Mouse (Mus musculus): ENCODE data around the gene Rasa3. TPM values are rescaled to one million over a fixed set of nuclear protein-coding genes. Genes with fewer than 3 reads are reported as not detected.

The Rasa3 gene
- polyA plus RNA-seq, 1 experiment from 2014 or later, result 43.1 TPM

GRCm38 (mm10) chr8:13562118-13562517 lies 115.3 kb downstream of the Rasa3 start, which contains the start of gene 1700029H14Rik:
1700029H14Rik (minus strand) TSS chr8:13562461.
- no peaks in the 10 kb centered on the region for H3K9me3 ChIP-seq
- H3K4me1 ChIP-seq (replicated peaks), result no peaks in the 10 kb centered on the region
- H3K9ac ChIP-seq, result no peak within 1 kb of the TSS
- no peak within 1 kb of the TSS for H3K27ac ChIP-seq (replicated peaks)
- H3K36me3 ChIP-seq, result no peaks in the 10 kb centered on the region
- no peak for ATAC-seq (ENCODE audit: low FRiP score, low read depth)
- WGBS, result 42% methylated on average over 13 of the region's 13 CpGs
- no peak within 1 kb of the TSS for H3K4me3 ChIP-seq
- H3K4me2 ChIP-seq, result no peak within 1 kb of the TSS
- no peaks in the 10 kb centered on the region for H3K27me3 ChIP-seq

- H3K27me3 ChIP-seq, result no peaks in the 10 kb centered on the region
- no peak overlapping the region for H3K27ac ChIP-seq (replicated peaks)
- no peak for ATAC-seq (ENCODE audit: low FRiP score, low read depth)
- no peaks in the 10 kb centered on the region for H3K36me3 ChIP-seq
- H3K4me3 ChIP-seq, result no peak overlapping the region
- no peak overlapping the region for H3K4me2 ChIP-seq
- no peaks in the 10 kb centered on the region for H3K4me1 ChIP-seq (replicated peaks)
- no peaks in the 10 kb centered on the region for H3K9me3 ChIP-seq
- no peak overlapping the region for H3K9ac ChIP-seq
- 74% methylated on average over 2 of the region's 2 CpGs for WGBS
Measured at GRCm38 (mm10) chr8:13557526-13557925, 119.9 kb downstream of the Rasa3 start.

- ATAC-seq (ENCODE audit: low FRiP score, low read depth), result no peak
Measured at GRCm38 (mm10) chr8:13551574-13551830, 125.9 kb downstream of the Rasa3 start.

DNA sequence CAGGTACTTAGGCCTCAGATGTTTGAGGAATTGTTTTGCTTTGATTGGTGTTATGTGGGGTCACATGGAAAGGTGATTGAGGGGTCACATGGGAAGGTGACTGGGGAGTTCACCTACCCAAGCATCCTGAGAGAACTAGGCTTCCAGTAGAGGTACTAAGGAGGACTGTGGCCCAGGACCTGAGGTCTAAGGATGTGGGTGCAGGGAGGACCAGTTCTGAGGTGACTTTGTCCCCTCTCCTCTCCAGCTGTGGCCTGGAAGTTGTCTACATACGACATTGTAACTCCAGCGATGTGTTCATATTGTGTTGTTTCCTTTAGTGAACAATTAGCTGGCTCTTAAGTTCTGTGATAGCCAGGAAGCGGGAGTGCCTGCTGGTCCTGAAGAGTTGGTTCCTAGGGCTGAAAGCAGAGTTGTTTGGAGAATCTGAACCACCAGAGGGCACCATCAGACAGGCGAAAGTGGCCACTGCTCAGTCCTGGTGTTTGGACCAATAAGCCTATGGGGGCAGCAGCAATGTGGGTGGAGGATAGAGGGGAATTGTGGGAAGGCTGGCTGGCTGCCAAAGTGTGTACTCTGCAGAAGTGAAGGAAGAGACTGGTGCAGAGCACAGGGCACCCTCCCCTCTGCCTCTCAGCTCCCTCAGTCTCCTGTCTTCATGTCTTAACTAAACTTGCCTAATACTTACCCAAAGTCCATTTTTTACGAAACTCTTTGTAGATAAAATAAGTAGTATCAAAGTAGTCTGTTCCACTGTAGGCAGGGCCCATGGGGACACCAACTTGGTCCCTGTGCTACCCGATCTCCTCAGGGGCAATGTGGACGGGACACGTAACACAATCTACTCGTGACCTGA lies 126.5 kb downstream of the Rasa3 start:
- H3K27me3 ChIP-seq, result no peaks in the 10 kb centered on the region

More at GRCm38 (mm10) chr8:13551574-13551830, 125.9 kb downstream of the Rasa3 start:
- 95% methylated on average over 6 of the region's 6 CpGs for WGBS
- Histone ChIP-seq H3K9me3 (no peaks in the 10 kb centered on the region), H3K4me2 (no peak overlapping the region), H3K4me3 (no peak overlapping the region), H3K9ac (no peak overlapping the region), H3K36me3 (no peaks in the 10 kb centered on the region), H3K27ac (replicated peaks) (no peak overlapping the region), H3K27me3 (no peaks in the 10 kb centered on the region), H3K4me1 (replicated peaks) (no peaks in the 10 kb centered on the region)

DNA sequence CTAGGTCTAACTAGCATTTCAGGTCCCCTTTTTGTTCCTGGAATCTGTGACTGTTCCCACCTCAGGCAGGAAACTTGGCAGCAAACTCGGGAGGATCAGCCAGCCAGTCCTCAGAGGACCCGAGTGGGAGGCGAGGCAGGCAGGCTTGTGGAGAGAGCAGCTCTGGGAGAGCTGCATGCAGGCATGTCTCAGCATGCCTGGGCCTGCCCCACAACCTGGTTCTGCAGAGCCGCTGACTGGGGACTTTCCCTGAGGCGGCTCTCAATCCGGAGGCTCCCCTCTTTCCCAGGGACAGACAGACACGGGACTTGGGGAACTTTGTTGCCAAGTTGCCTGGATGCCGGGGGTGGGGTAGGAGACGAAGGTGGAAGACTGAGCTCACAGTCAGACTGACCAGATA lies 128.6 kb downstream of the Rasa3 start:
- H3K9ac ChIP-seq, result no peak overlapping the region
- no peaks in the 10 kb centered on the region for H3K36me3 ChIP-seq
- H3K4me2 ChIP-seq, result no peak overlapping the region
- no peaks in the 10 kb centered on the region for H3K9me3 ChIP-seq
- no peaks in the 10 kb centered on the region for H3K4me1 ChIP-seq (replicated peaks)
- no peak overlapping the region for H3K27ac ChIP-seq (replicated peaks)
- WGBS, result 53% methylated on average over 9 of the region's 9 CpGs
- H3K4me3 ChIP-seq, result no peak overlapping the region
- H3K27me3 ChIP-seq, result no peaks in the 10 kb centered on the region
- ATAC-seq (ENCODE audit: low FRiP score, low read depth), result no peak

More for the DNA sequence above, 126.5 kb downstream of the Rasa3 start:
- H3K9ac ChIP-seq, result no peak overlapping the region
- no peak overlapping the region for H3K4me3 ChIP-seq
- no peak overlapping the region for H3K27ac ChIP-seq (replicated peaks)
- no peak overlapping the region for H3K4me2 ChIP-seq
- 59% methylated on average over 9 of the region's 9 CpGs for WGBS
- H3K36me3 ChIP-seq, result no peaks in the 10 kb centered on the region
- ATAC-seq (ENCODE audit: low FRiP score, low read depth), result peak; percentile 92
- no peaks in the 10 kb centered on the region for H3K4me1 ChIP-seq (replicated peaks)
- H3K9me3 ChIP-seq, result no peaks in the 10 kb centered on the region

DNA sequence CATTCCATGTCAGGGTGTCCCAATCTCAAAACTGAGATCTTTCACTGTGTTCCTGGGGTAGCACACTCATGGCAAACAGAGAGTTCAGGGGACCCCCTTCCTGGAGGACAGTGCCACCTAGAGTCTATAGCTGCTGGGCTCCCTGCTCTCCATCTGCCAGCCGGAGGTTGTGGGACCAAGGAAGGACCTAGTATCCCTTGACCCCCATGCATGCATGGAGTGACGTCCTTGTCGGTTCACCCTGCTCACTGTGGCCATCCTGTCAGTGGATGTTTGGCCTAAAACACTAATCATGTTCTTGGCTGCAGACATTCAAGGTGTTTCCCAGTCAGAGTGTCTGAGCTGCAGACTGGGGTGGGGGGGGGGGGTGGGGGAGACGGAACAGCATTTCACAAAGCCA lies 129.2 kb downstream of the Rasa3 start:
- Histone ChIP-seq H3K4me3 (no peak overlapping the region), H3K4me2 (no peak overlapping the region), H3K4me1 (replicated peaks) (no peaks in the 10 kb centered on the region), H3K36me3 (no peaks in the 10 kb centered on the region), H3K9me3 (no peaks in the 10 kb centered on the region), H3K27me3 (no peaks in the 10 kb centered on the region), H3K9ac (no peak overlapping the region), H3K27ac (replicated peaks) (no peak overlapping the region)
- WGBS, result 55% methylated on average over 4 of the region's 4 CpGs
- no peak for ATAC-seq (ENCODE audit: low FRiP score, low read depth)

DNA sequence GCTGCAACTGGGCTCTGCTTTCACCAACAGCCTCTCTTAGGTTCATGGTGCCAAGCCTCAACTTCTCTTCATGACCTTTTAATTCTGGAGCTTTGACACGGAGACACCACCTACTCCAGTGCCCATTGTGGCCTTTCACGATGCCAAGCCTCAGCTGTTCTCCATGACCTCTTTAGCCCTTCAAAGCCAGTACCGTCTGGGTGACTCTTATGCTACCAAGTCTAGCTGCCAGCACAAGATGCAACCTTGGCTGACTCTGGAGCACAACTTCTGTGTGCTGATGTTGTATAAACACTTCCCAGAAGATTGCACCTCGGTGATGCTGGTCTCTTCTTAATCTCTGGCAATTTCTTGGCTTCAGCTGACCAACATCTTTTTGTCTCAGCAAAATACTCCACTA lies 131.0 kb downstream of the Rasa3 start:
- Histone ChIP-seq H3K4me1 (replicated peaks) (no peaks in the 10 kb centered on the region), H3K9ac (no peak overlapping the region), H3K9me3 (no peaks in the 10 kb centered on the region), H3K27ac (replicated peaks) (no peak overlapping the region), H3K4me2 (no peak overlapping the region), H3K36me3 (no peaks in the 10 kb centered on the region), H3K27me3 (no peaks in the 10 kb centered on the region), H3K4me3 (no peak overlapping the region)
- no peak for ATAC-seq (ENCODE audit: low FRiP score, low read depth)
- WGBS, result 88% methylated on average over 4 of the region's 4 CpGs

- no peak for ATAC-seq (ENCODE audit: low FRiP score, low read depth)
- WGBS, result 69% methylated on average over 5 of the region's 5 CpGs
- Histone ChIP-seq H3K27me3 (no peaks in the 10 kb centered on the region), H3K9me3 (no peaks in the 10 kb centered on the region), H3K36me3 (no peaks in the 10 kb centered on the region), H3K9ac (no peak overlapping the region), H3K27ac (replicated peaks) (no peak overlapping the region), H3K4me1 (replicated peaks) (no peaks in the 10 kb centered on the region), H3K4me3 (no peak overlapping the region), H3K4me2 (no peak overlapping the region)
Measured at GRCm38 (mm10) chr8:13541526-13541925, 135.9 kb downstream of the Rasa3 start.

DNA sequence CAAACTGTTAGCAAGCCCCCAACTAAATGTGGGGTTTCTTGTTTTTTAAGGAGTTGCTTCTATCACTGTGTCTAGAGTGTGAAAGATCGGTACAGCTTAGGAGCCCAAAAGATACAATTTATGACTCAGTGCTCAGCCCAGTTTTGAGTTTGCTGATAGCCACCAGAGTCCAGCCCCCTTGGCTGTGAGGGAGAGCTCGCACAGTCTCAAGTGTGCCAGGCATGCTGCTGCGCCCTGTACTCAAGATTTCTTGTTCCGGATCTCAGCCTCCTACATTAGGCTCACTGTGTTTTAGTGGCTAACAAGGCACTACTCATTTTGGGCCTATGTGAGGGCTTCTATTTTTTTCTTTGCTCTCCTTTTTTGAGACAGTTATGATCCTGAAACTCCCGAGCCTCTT lies 137.3 kb downstream of the Rasa3 start:
- H3K9me3 ChIP-seq, result no peaks in the 10 kb centered on the region
- no peak overlapping the region for H3K4me3 ChIP-seq
- no peak overlapping the region for H3K27ac ChIP-seq (replicated peaks)
- H3K9ac ChIP-seq, result no peak overlapping the region
- 89% methylated on average over 5 of the region's 5 CpGs for WGBS
- H3K4me1 ChIP-seq (replicated peaks), result no peaks in the 10 kb centered on the region
- H3K27me3 ChIP-seq, result no peaks in the 10 kb centered on the region
- H3K4me2 ChIP-seq, result no peak overlapping the region
- no peak for ATAC-seq (ENCODE audit: low FRiP score, low read depth)
- no peaks in the 10 kb centered on the region for H3K36me3 ChIP-seq

GRCm38 (mm10) chr8:13538821-13539220 lies 138.6 kb downstream of the Rasa3 start:
- WGBS, result 52% methylated on average over 6 of the region's 6 CpGs
- Histone ChIP-seq H3K4me2 (no peak overlapping the region), H3K27me3 (no peaks in the 10 kb centered on the region), H3K9ac (no peak overlapping the region), H3K27ac (replicated peaks) (no peak overlapping the region), H3K4me1 (replicated peaks) (no peaks in the 10 kb centered on the region), H3K4me3 (no peak overlapping the region), H3K36me3 (no peaks in the 10 kb centered on the region), H3K9me3 (no peaks in the 10 kb centered on the region)
- peak; percentile 86 for ATAC-seq (ENCODE audit: low FRiP score, low read depth)

- H3K27me3 ChIP-seq, result no peaks in the 10 kb centered on the region
- H3K4me1 ChIP-seq (replicated peaks), result peaks cover 3% of the 10 kb centered on the region
- H3K27ac ChIP-seq (replicated peaks), result no peak overlapping the region
- H3K4me2 ChIP-seq, result no peak overlapping the region
- no peak overlapping the region for H3K9ac ChIP-seq
- H3K9me3 ChIP-seq, result no peaks in the 10 kb centered on the region
- H3K4me3 ChIP-seq, result no peak overlapping the region
- H3K36me3 ChIP-seq, result no peaks in the 10 kb centered on the region
- 29% methylated on average over 2 of the region's 2 CpGs for WGBS
- no peak for ATAC-seq (ENCODE audit: low FRiP score, low read depth)
Measured at GRCm38 (mm10) chr8:13537102-13537501, 140.3 kb downstream of the Rasa3 start.

DNA sequence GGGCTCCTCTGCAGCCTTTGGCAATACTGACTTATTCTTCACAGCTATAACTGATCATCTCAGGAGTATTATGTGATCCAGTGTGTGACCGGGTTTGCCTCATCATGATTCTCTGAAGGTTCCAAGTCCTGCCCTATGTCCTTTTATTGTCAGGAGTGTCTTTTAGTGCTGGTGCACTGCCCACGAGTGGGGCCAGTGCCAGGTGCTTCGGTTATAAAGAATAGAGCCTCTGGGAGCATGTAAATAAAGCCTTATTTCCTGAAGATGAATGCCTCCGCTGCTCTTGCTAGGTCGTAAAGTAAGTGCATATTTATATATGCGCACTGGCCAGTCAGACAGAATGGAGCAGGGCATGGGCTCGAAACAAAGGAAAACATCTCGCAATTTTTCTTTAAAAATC lies 144.3 kb downstream of the Rasa3 start:
- Histone ChIP-seq H3K36me3 (no peaks in the 10 kb centered on the region), H3K9me3 (no peaks in the 10 kb centered on the region), H3K4me1 (replicated peaks) (peaks cover 30% of the 10 kb centered on the region), H3K27ac (replicated peaks) (no peak overlapping the region), H3K9ac (no peak overlapping the region), H3K4me2 (no peak overlapping the region), H3K4me3 (no peak overlapping the region), H3K27me3 (no peaks in the 10 kb centered on the region)
- WGBS, result 62% methylated on average over 8 of the region's 8 CpGs
- no peak for ATAC-seq (ENCODE audit: low FRiP score, low read depth)
